Mouse (Mus musculus) forebrain, embryonic 15.5 days (tissue): ENCODE measurements around the gene Pappa2. TPM values are rescaled to one million over a fixed set of nuclear protein-coding genes. Genes with fewer than 3 reads are reported as not detected.

Experiments
- ATAC-seq: fragments of 200-750 bp; cut with Nextera tagmentation; replicated peaks from 2 replicates; pipeline ENCODE4 v1.8.0; 2017; ENCODE audit warnings: mild to moderate bottlenecking, moderate TSS enrichment, moderate library complexity
- H3K27ac ChIP-seq: fragments of 300-500 bp; sonication (generic); replicated peaks from 2 replicates; pipeline ENCODE4 v1.5.1; 2015; ENCODE audit warnings: mild to moderate bottlenecking, inconsistent platforms
- H3K27me3 ChIP-seq: fragments of 300-500 bp; sonication (generic); 2 replicates; pipeline ENCODE4 v1.6.1; 2015; ENCODE audit warnings: inconsistent platforms
- H3K36me3 ChIP-seq: fragments of 300-500 bp; sonication (generic); 2 replicates; pipeline ENCODE4 v1.6.1; 2015; ENCODE audit warnings: mild to moderate bottlenecking, inconsistent platforms
- H3K4me1 ChIP-seq: fragments of 300-500 bp; sonication (generic); 2 replicates; pipeline ENCODE4 v1.6.1; 2015; ENCODE audit warnings: inconsistent platforms
- H3K4me2 ChIP-seq: fragments of 300-500 bp; sonication (generic); replicated peaks from 2 replicates; pipeline ENCODE4 v1.6.1; 2015; ENCODE audit warnings: mild to moderate bottlenecking, inconsistent platforms
- H3K4me3 ChIP-seq: fragments of 300-500 bp; sonication (generic); 2 replicates; pipeline ENCODE4 v1.5.1; 2015; ENCODE audit warnings: mild to moderate bottlenecking, inconsistent platforms
- H3K9ac ChIP-seq: fragments of 300-500 bp; sonication (generic); replicated peaks from 2 replicates; pipeline ENCODE4 v1.6.1; 2015; ENCODE audit warnings: mild to moderate bottlenecking, inconsistent platforms
- H3K9me3 ChIP-seq: fragments of 300-500 bp; sonication (generic); 2 replicates; pipeline ENCODE4 v1.6.1; 2016; ENCODE audit warnings: inconsistent platforms
- WGBS: fragments of 180-500 bp; shearing (Covaris S2); methylation state at CpG from one replicate; pipeline ENCODE4 v1.1.7; 2015; ENCODE audit warnings: mixed read lengths; 5-methylcytosine and 5-hydroxymethylcytosine counted together
- polyA plus RNA-seq: library from polyadenylated mRNA; unstranded; fragments of >200 nt; fragmentation: Nextera tagmentation; extraction: Ambion mirVana; gene quantifications from 2 replicates; pipeline ENCODE4 v1.2.1, GENCODE M21; 2015

Pappa2 gene
- polyA plus RNA-seq, 1 experiment from 2014 or later: 0.94 TPM

GRCm38 (mm10) chr1:158740949-158741348, 239.3 kb downstream of the Pappa2 start:
- no peaks in the 10 kb centered on the region for H3K27me3 ChIP-seq
- H3K9me3 ChIP-seq: no peaks in the 10 kb centered on the region
- H3K27ac ChIP-seq: peak overlapping the region; percentile 20; the same call in 1 of the 2 replicates
- ATAC-seq: no peak
- H3K4me2 ChIP-seq: no peak overlapping the region
- H3K9ac ChIP-seq: no peak overlapping the region
- H3K4me3 ChIP-seq: no peak overlapping the region
- no peaks in the 10 kb centered on the region for H3K36me3 ChIP-seq
- 88% methylated on average over 5 of the region's 5 CpGs for WGBS
- H3K4me1 ChIP-seq: peaks cover 13% of the 10 kb centered on the region; the same call in 1 of the 2 replicates

- H3K4me2 ChIP-seq: no peak overlapping the region
- no peak overlapping the region for H3K9ac ChIP-seq
- H3K27ac ChIP-seq: peak overlapping the region; percentile 20
- no peaks in the 10 kb centered on the region for H3K9me3 ChIP-seq
- no peaks in the 10 kb centered on the region for H3K36me3 ChIP-seq
- WGBS: 76% methylated on average over 6 of the region's 6 CpGs
- H3K27me3 ChIP-seq: no peaks in the 10 kb centered on the region
- no peak overlapping the region for H3K4me3 ChIP-seq
- ATAC-seq: no peak
- peaks cover 13% of the 10 kb centered on the region; the same call in 1 of the 2 replicates for H3K4me1 ChIP-seq
These were observed 240.0 kb downstream of the Pappa2 start for GRCm38 (mm10) chr1:158740161-158740766.

DNA sequence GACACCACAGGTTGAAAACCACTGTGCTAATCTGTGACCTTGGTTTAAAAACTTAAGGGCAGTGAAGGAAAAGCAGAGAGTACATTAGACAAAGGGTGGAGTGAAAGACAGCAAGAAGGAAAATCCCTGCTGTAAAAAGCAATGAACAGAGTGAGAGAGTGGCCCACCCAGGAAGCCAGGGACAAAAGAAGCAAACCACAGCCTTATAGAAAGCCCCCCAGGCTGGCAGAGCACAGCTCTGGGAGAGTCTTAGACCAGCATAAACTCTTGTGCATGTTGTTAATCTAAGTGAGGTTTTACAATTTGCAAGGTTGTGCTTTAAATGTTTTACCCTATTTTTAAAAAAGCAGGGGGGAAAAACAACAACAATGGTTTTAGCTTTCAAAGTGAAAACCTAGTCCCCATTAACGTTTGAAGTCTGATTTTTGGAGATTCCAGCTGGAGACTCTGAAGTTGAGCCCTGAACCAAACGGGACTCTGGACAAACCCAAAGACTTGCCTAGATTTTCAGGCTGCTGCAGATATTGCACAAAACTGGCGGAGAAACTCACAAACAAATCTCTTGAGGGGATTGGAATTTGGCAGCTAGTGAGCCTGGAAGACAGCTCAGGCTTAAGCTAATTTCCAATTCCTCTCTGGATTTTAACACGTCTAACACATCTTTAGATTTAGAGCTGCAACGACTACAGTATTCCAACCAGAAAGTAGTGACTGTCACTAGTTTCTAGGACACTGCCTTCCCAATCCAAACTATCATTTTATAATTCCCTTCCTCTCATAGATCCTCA, 241.0 kb downstream of the Pappa2 start:
- H3K4me2 ChIP-seq: no peak overlapping the region
- no peak overlapping the region for H3K4me3 ChIP-seq
- H3K4me1 ChIP-seq: peaks cover 13% of the 10 kb centered on the region; the same call in 1 of the 2 replicates
- WGBS: 23% methylated on average over 5 of the region's 5 CpGs
- no peak overlapping the region for H3K9ac ChIP-seq
- no peaks in the 10 kb centered on the region for H3K27me3 ChIP-seq
- H3K36me3 ChIP-seq: no peaks in the 10 kb centered on the region
- ATAC-seq: peak; percentile 35; the same call in 1 of the 2 replicates
- no peaks in the 10 kb centered on the region for H3K9me3 ChIP-seq
- peak overlapping the region; percentile 69 for H3K27ac ChIP-seq

GRCm38 (mm10) chr1:158732868-158733496, 247.3 kb downstream of the Pappa2 start:
- Histone ChIP-seq H3K4me1 (no peaks in the 10 kb centered on the region), H3K9ac (no peak overlapping the region), H3K4me2 (no peak overlapping the region), H3K36me3 (no peaks in the 10 kb centered on the region), H3K4me3 (no peak overlapping the region), H3K9me3 (no peaks in the 10 kb centered on the region), H3K27ac (0 out of 2 replicates have a peak overlapping the region, but pooled peaks have one; percentile 8), H3K27me3 (no peaks in the 10 kb centered on the region)
- ATAC-seq: no peak
- 66% methylated on average over 4 of the region's 4 CpGs for WGBS

GRCm38 (mm10) chr1:158713301-158714095, 266.8 kb downstream of the Pappa2 start:
- WGBS: 52% methylated on average over 5 of the region's 5 CpGs
- peak; percentile 64; the same call in 1 of the 2 replicates for ATAC-seq
- Histone ChIP-seq H3K36me3 (no peaks in the 10 kb centered on the region), H3K4me1 (no peaks in the 10 kb centered on the region), H3K4me2 (no peak overlapping the region), H3K9ac (no peak overlapping the region), H3K27ac (no peak overlapping the region), H3K4me3 (no peak overlapping the region), H3K9me3 (no peaks in the 10 kb centered on the region), H3K27me3 (no peaks in the 10 kb centered on the region)

DNA sequence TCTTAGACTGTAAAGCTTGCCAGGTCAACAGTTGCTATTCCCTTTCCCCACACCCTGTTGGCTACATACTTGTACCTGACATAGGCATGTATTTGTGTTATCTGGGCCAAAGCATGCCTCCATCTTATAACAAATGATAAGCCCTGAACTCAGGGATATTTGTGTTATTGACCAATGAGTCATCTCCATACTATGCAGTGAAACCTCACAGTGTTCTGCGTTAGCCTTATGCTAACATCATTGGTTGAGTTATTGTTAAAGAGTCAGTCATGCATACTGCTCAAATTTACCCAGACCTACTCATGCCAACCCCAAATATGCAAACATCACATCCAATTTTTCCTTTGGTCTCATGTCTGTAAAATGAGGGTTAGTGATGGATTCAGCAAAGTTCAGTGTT, 279.0 kb downstream of the Pappa2 start:
- Histone ChIP-seq H3K4me1 (no peaks in the 10 kb centered on the region), H3K4me3 (no peak overlapping the region), H3K9me3 (no peaks in the 10 kb centered on the region), H3K36me3 (no peaks in the 10 kb centered on the region), H3K4me2 (no peak overlapping the region), H3K27me3 (no peaks in the 10 kb centered on the region), H3K27ac (no peak overlapping the region), H3K9ac (no peak overlapping the region)
- ATAC-seq: no peak
- WGBS: 84% methylated on average over 1 of the region's 1 CpGs

- Histone ChIP-seq H3K4me2 (no peak overlapping the region), H3K4me3 (no peak overlapping the region), H3K9me3 (no peaks in the 10 kb centered on the region), H3K9ac (no peak overlapping the region), H3K27ac (no peak overlapping the region), H3K4me1 (no peaks in the 10 kb centered on the region), H3K36me3 (no peaks in the 10 kb centered on the region), H3K27me3 (no peaks in the 10 kb centered on the region)
- WGBS: 66% methylated on average over 2 of the region's 2 CpGs
- ATAC-seq: no peak
These were observed 280.1 kb downstream of the Pappa2 start for GRCm38 (mm10) chr1:158700147-158700546.

GRCm38 (mm10) chr1:158699276-158699675, 281.0 kb downstream of the Pappa2 start:
- no peaks in the 10 kb centered on the region for H3K9me3 ChIP-seq
- no peak overlapping the region for H3K27ac ChIP-seq
- no peak overlapping the region for H3K4me3 ChIP-seq
- WGBS: 85% methylated on average over 2 of the region's 2 CpGs
- H3K4me2 ChIP-seq: no peak overlapping the region
- H3K36me3 ChIP-seq: no peaks in the 10 kb centered on the region
- no peak for ATAC-seq
- no peak overlapping the region for H3K9ac ChIP-seq
- H3K27me3 ChIP-seq: no peaks in the 10 kb centered on the region
- no peaks in the 10 kb centered on the region for H3K4me1 ChIP-seq

- WGBS: 87% methylated on average over 10 of the region's 10 CpGs
- no peak overlapping the region for H3K9ac ChIP-seq
- no peaks in the 10 kb centered on the region for H3K9me3 ChIP-seq
- ATAC-seq: no peak
- no peaks in the 10 kb centered on the region for H3K36me3 ChIP-seq
- H3K4me1 ChIP-seq: no peaks in the 10 kb centered on the region
- H3K27ac ChIP-seq: no peak overlapping the region
- H3K27me3 ChIP-seq: no peaks in the 10 kb centered on the region
- no peak overlapping the region for H3K4me3 ChIP-seq
- H3K4me2 ChIP-seq: no peak overlapping the region
These were observed 282.3 kb downstream of the Pappa2 start for GRCm38 (mm10) chr1:158697859-158698569.

DNA sequence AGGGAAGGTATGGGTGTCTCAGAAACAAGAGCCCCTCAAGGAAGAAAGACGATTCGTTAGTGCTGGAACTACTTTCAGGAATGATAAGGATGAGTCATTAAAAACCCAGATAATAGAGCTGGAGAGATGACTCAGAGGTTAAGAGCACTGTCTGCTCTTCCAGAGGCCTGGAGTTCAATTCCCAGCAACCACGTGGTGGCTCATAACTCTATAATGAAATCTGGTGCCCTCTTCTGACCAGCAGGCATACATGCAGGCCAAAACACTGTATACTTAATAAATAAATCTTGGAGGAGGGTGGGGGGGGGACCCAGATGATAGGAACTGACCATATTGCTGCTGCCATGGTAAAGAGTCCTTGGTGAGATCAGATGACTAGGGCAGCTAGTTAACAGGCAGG, 282.9 kb downstream of the Pappa2 start:
- Histone ChIP-seq H3K36me3 (no peaks in the 10 kb centered on the region), H3K4me3 (no peak overlapping the region), H3K27ac (no peak overlapping the region), H3K4me2 (no peak overlapping the region), H3K9me3 (no peaks in the 10 kb centered on the region), H3K27me3 (no peaks in the 10 kb centered on the region), H3K4me1 (no peaks in the 10 kb centered on the region), H3K9ac (no peak overlapping the region)
- 65% methylated on average over 3 of the region's 3 CpGs for WGBS
- no peak for ATAC-seq

- no peak overlapping the region for H3K9ac ChIP-seq
- no peaks in the 10 kb centered on the region for H3K27me3 ChIP-seq
- H3K4me1 ChIP-seq: no peaks in the 10 kb centered on the region
- no peak overlapping the region for H3K4me2 ChIP-seq
- H3K27ac ChIP-seq: no peak overlapping the region
- 75% methylated on average over 1 of the region's 1 CpGs for WGBS
- H3K9me3 ChIP-seq: no peaks in the 10 kb centered on the region
- no peak for ATAC-seq
- H3K36me3 ChIP-seq: peaks cover 54% of the 10 kb centered on the region
- H3K4me3 ChIP-seq: no peak overlapping the region
These were observed 292.6 kb downstream of the Pappa2 start for GRCm38 (mm10) chr1:158687726-158688125.
